9 mouse cellular contexts compared by ENCODE assay signal in the genomic region with DNA sequence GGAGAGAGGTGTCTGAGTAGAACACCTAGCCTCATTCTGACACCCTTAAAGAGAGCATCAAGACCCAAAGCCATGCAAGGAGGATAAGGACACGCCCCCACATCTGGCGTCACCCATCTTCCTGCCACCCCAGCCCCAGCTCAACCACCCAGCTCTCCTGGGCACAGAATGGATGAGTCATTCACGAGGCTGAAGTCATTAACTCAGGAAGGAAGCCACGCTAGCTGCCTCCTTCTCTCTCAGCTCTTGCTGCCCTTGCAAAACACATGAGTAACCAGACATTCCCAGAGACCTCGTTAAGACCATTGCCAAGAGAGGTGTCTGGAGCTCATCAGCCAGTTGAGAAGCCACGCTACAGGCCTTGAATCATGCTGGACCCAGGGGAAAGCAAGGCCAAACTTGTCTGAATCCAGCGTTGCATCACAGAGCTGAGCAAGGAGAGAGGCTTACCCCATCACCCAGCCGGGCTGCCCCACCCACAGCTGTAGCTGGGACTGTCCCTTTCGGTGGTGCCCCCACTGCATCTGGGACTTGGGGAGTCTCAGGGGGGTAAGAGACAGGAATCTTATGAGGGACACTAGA. TPM values are rescaled to one million over a fixed set of nuclear protein-coding genes. Genes with fewer than 3 reads are reported as not detected.
DNase-seq lines count a peak whose midpoint lies in the region; ATAC-seq lines count a peak whose summit lies in the region.
"Had no signal": no experiment of that assay in that cellular context is flagged by ENCODE, and none has a peak within 500 bp of the region (broad histone marks: within the 10 kb centered on the region; RNA-seq: fewer than 3 reads in every experiment).

No protein-coding gene starts in this region.

- H3K9me3 ChIP-seq in kidney, embryonic 16.5 days (ENCODE audit: low read length), result no peaks in the 10 kb centered on the region
- no peaks in the 10 kb centered on the region for H3K9me3 ChIP-seq in forebrain, embryonic 14.5 days (replicated peaks; ENCODE audit: control insufficient read depth, low read length)
- H3K9me3 ChIP-seq: limb, embryonic 13.5 days had no signal

- 59% methylated on average over 9 of the region's 9 CpGs for WGBS in kidney, embryonic 16.5 days
- 5% methylated on average over 9 of the region's 9 CpGs for WGBS in macrophage (ENCODE audit: missing documents)
- 69% methylated on average over 9 of the region's 9 CpGs for WGBS in forebrain, embryonic 14.5 days

- DNase-seq in kidney, postnatal 36 days, result peak; percentile 33 to 35
- DNase-seq in Muller cell, postnatal 12 days (ENCODE audit: inconsistent ontology term), result peak; percentile 85
- DNase-seq in gastrocnemius, postnatal 36 days, result peak; percentile 33 to 34
- peak; percentile 68 for DNase-seq in thymus, postnatal 4 days
- no peak for DNase-seq in forebrain, embryonic 14.5 days (ENCODE audit: low spot score)

- H3K27me3 ChIP-seq in kidney, embryonic 16.5 days (ENCODE audit: insufficient read depth, low read length), result no peaks in the 10 kb centered on the region
- H3K27me3 ChIP-seq in forebrain, embryonic 14.5 days (replicated peaks; ENCODE audit: control insufficient read depth, insufficient read depth, low read length), result peaks cover 3% of the 10 kb centered on the region
- H3K27me3 ChIP-seq: limb, embryonic 13.5 days had no signal

- no peak overlapping the region for H3K4me3 ChIP-seq in kidney, embryonic 16.5 days (ENCODE audit: low read length)
- H3K4me3 ChIP-seq in macrophage (ENCODE audit: inconsistent target), result no peak overlapping the region
- H3K4me3 ChIP-seq in forebrain, embryonic 14.5 days (ENCODE audit: low read depth, low read length), result no peak overlapping the region
- H3K4me3 ChIP-seq: limb, embryonic 13.5 days had no signal

- no peak overlapping the region for H3K4me2 ChIP-seq in kidney, embryonic 16.5 days (replicated peaks; ENCODE audit: low read depth, low read length)
- no peak overlapping the region for H3K4me2 ChIP-seq in forebrain, embryonic 14.5 days (ENCODE audit: low read length)
- H3K4me2 ChIP-seq: limb, embryonic 13.5 days had no signal

- intact Hi-C loops in gastrocnemius, postnatal 36 days (cut with DNase I), result no loop called here

- H3K27ac ChIP-seq in kidney, embryonic 16.5 days (ENCODE audit: low read length), result no peak overlapping the region
- H3K27ac ChIP-seq in macrophage, result 0 out of 2 replicates have a peak overlapping the region, but pooled peaks have one; percentile 4
- no peak overlapping the region for H3K27ac ChIP-seq in forebrain, embryonic 14.5 days (ENCODE audit: low read depth, low read length)
- H3K27ac ChIP-seq: limb, embryonic 13.5 days had no signal

- H3K4me1 ChIP-seq in kidney, embryonic 16.5 days (ENCODE audit: insufficient read depth, low read length), result peaks cover 24% of the 10 kb centered on the region
- H3K4me1 ChIP-seq in forebrain, embryonic 14.5 days (ENCODE audit: control insufficient read depth, insufficient read depth, low read length), result peaks cover 25% of the 10 kb centered on the region

- H3K9ac ChIP-seq in kidney, embryonic 16.5 days (replicated peaks; ENCODE audit: low read length), result no peak overlapping the region
- H3K9ac ChIP-seq in forebrain, embryonic 14.5 days (ENCODE audit: low read length), result no peak overlapping the region
- H3K9ac ChIP-seq: limb, embryonic 13.5 days had no signal

- no peaks in the 10 kb centered on the region for H3K79me2 ChIP-seq in macrophage (ENCODE audit: inconsistent target)

- no peak for ATAC-seq in kidney, embryonic 16.5 days (ENCODE audit: low FRiP score, low TSS enrichment)
- ATAC-seq in forebrain, embryonic 14.5 days, result no peak
- ATAC-seq in erythroblast, adult 5-6 weeks (replicated peaks; ENCODE audit: low FRiP score, poor library complexity, severe bottlenecking), result no peak

- no peaks in the 10 kb centered on the region for H3K36me3 ChIP-seq in kidney, embryonic 16.5 days (ENCODE audit: insufficient read depth, low read length)
- no peaks in the 10 kb centered on the region for H3K36me3 ChIP-seq in macrophage (ENCODE audit: inconsistent target)
- H3K36me3 ChIP-seq in forebrain, embryonic 14.5 days (ENCODE audit: control insufficient read depth, insufficient read depth, low read length), result no peaks in the 10 kb centered on the region
- H3K36me3 ChIP-seq: limb, embryonic 13.5 days had no signal

RNA-seq across cellular contexts. Expression of a gene that starts 39.4 kb away (rescaled TPM):
- 45.5 and 45.7 TPM in 2 replicates for polyA plus RNA-seq in kidney, embryonic 16.5 days (2015; fragmentation: Nextera tagmentation; extraction: Ambion mirVana)
- total RNA-seq in gastrocnemius, postnatal 36 days (2021), result 10 to 100 TPM; 11.4 to 12.3 TPM
- total RNA-seq in macrophage (2018; cell fraction: chromatin; rRNA removed), result 1 to 10 TPM in 2 of 26 experiments, not detected in 24; 1.7 to 1.8 TPM
- total RNA-seq in macrophage (2018; cell fraction: cytosol; rRNA removed), result under 1 TPM in 1 of 26 experiments, not detected in 25; 0.14 TPM
- 1 to 10 TPM in 1 of 26 experiments, not detected in 25; 1.5 TPM for total RNA-seq in macrophage (2018; cell fraction: nucleus; rRNA removed)
- not detected in 3 replicates for polyA plus RNA-seq in macrophage (2018)
- 15.2 and 20.5 TPM in 2 replicates for polyA plus RNA-seq in forebrain, embryonic 14.5 days (2014; fragmentation: Nextera tagmentation; extraction: Ambion mirVana)
- total RNA-seq in erythroblast, adult 5-6 weeks (2015; ENCODE audit: low replicate concordance), result not detected in 2 replicates
- 0.26 and 10.9 TPM in 2 replicates for total RNA-seq in erythroblast, adult 5-6 weeks (2017; ENCODE audit: low replicate concordance)

Comparison
In these comparisons a context has a peak if more than half of its experiments do, and no peak if none do; other contexts are left out.
1. RNA of a gene that starts 39.4 kb away (polyA plus RNA-seq): 45.5 to 45.7 TPM in kidney, embryonic 16.5 days and 15.2 to 20.5 TPM in forebrain, embryonic 14.5 days; not detected in macrophage; every median in the first group is over 10 times any median in the second.